Mouse (Mus musculus) stomach, embryonic 16.5 days (tissue): ENCODE measurements around the gene Cdk10. TPM values are rescaled to one million over a fixed set of nuclear protein-coding genes. Genes with fewer than 3 reads are reported as not detected.
A peak's percentile ranks its signal among the peaks of the same experiment; 100 is the strongest.
"Not testable (repeated sequence)": the region's sequence is repeated elsewhere in the genome, so short reads cannot be mapped to it uniquely, and the experiment has no call there.

Experiments used
- ATAC-seq: fragments of 200-750 bp; cut with Nextera tagmentation; 2 replicates; pipeline ENCODE4 v1.8.0; 2017; ENCODE audit warnings: moderate number of reproducible peaks, moderate TSS enrichment; ENCODE audit not compliant: insufficient read depth, low FRiP score
- H3K27ac ChIP-seq: fragments of 300-500 bp; sonication (generic); 2 replicates; pipeline ENCODE4 v1.5.1; 2014; ENCODE audit warnings: low read length
- H3K27me3 ChIP-seq: fragments of 300-500 bp; sonication (generic); 2 replicates; pipeline ENCODE4 v1.6.1; 2014; ENCODE audit warnings: low read length, control low read depth, mixed read lengths; ENCODE audit not compliant: control insufficient read depth, insufficient read depth
- H3K36me3 ChIP-seq: fragments of 300-500 bp; sonication (generic); 2 replicates; pipeline ENCODE4 v1.6.1; 2014; ENCODE audit warnings: low read length; ENCODE audit not compliant: control insufficient read depth, insufficient read depth
- H3K4me1 ChIP-seq: fragments of 300-500 bp; sonication (generic); 2 replicates; pipeline ENCODE4 v1.6.1; 2014; ENCODE audit warnings: low read length, control low read depth, mixed read lengths; ENCODE audit not compliant: control insufficient read depth, insufficient read depth
- H3K4me2 ChIP-seq: fragments of 300-500 bp; sonication (generic); 2 replicates; pipeline ENCODE4 v1.6.1; 2014; ENCODE audit warnings: low read depth, low read length, mixed read lengths
- H3K4me3 ChIP-seq: fragments of 300-500 bp; sonication (generic); replicated peaks from 2 replicates; pipeline ENCODE4 v1.5.1; 2014; ENCODE audit warnings: mild to moderate bottlenecking, low read length
- H3K9ac ChIP-seq: fragments of 300-500 bp; sonication (generic); 2 replicates; pipeline ENCODE4 v1.6.1; 2014; ENCODE audit warnings: low read length
- H3K9me3 ChIP-seq: fragments of 300-500 bp; sonication (generic); replicated peaks from 2 replicates; pipeline ENCODE4 v1.6.1; 2016; ENCODE audit warnings: low read length, control low read depth; ENCODE audit not compliant: control insufficient read depth
- WGBS: fragments of 180-500 bp; shearing (Covaris S2); extraction: QIAGEN DNeasy Blood & Tissue Kit; methylation state at CpG from one replicate; pipeline ENCODE4 v1.1.7; 2014; 5-methylcytosine and 5-hydroxymethylcytosine counted together
- polyA plus RNA-seq: library from polyadenylated mRNA; unstranded; fragments of >200 nt; fragmentation: Nextera tagmentation; extraction: Ambion mirVana; gene quantifications from 2 replicates; pipeline ENCODE4 v1.2.1, GENCODE M21; 2015

Gene Cdk10
- polyA plus RNA-seq, 1 experiment from 2014 or later = 27.3 TPM

DNA sequence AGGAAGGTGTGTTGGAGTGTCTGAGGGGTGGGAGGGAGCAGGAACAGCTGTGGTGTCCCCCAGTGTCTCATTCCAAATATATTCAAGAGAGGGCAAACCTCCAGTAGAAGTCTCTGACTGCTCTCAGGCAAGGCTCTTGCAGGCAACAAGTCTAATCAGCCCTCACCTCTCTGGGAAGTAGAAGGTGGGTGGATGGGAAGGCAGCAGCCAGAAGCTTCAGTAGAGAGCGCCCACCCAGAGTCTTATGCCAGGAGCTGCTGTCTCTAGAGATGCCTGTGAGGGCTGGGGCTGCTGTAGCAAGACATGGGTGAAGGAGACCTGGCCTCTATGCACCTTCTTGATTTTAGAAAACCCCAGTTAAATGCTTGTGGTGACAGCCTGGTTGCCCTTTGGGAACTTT is 3.8 kb downstream of the Cdk10 start:
- ATAC-seq = no peak

DNA sequence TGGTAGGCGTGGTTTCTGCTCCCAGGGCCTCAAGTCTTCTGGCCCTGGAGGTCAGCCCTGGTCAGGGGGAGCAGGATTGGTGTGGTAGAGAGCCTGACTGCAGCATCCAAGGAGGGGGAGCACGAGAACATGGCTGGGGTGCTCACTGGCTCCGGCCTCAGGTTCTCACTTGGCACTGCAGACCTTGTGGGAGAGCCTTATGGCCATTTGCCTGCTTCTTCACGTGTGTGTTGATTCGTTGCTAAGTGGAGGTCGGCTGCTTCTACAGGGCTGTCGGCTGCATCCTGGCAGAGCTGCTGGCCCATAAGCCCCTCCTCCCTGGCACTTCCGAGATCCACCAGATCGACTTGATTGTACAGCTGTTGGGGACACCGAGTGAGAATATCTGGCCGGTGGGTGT is 5.7 kb downstream of the Cdk10 start:
- not testable (repeated sequence) for H3K4me1 ChIP-seq, H3K4me2 ChIP-seq, ATAC-seq, H3K4me3 ChIP-seq, H3K27ac ChIP-seq, H3K9me3 ChIP-seq, H3K36me3 ChIP-seq, H3K27me3 ChIP-seq, H3K9ac ChIP-seq
- 75% methylated on average over 11 of the region's 11 CpGs for WGBS

More for the DNA sequence above, 3.8 kb downstream of the Cdk10 start:
- Histone ChIP-seq H3K9me3 (no peaks in the 10 kb centered on the region), H3K27ac (no peak overlapping the region), H3K27me3 (no peaks in the 10 kb centered on the region), H3K36me3 (no peaks in the 10 kb centered on the region), H3K4me2 (no peak overlapping the region), H3K4me1 (peaks cover 12% of the 10 kb centered on the region), H3K9ac (no peak overlapping the region), H3K4me3 (no peak overlapping the region)
- WGBS = 100% methylated on average over 1 of the region's 1 CpGs

DNA sequence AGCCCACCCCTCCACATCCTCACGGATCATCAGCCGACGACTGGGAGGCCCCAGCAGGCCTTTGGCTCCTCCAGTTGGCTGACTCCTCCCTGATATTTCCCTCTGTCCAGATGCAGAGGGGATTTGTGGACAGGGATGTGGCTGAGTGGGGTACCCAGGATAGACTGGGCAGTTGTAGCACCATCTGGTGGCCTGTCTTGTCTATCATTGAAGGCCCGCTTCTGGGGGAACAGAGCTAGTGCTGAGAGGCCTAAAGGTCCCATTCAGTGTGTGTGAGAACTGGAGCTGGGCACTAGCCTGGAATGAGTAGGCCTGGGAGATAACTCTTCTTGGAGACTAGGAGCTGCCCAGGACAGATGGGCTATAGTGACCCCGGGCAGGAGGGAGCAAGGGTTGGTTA is 7.1 kb downstream of the Cdk10 start:
- Histone ChIP-seq H3K4me1 (peaks cover 6% of the 10 kb centered on the region; the same call in 1 of the 2 replicates), H3K9me3 (no peaks in the 10 kb centered on the region), H3K27ac (no peak overlapping the region), H3K9ac (no peak overlapping the region), H3K4me3 (no peak overlapping the region), H3K36me3 (no peaks in the 10 kb centered on the region), H3K4me2 (no peak overlapping the region), H3K27me3 (peaks cover 6% of the 10 kb centered on the region; the same call in 1 of the 2 replicates)
- ATAC-seq = no peak
- 47% methylated on average over 5 of the region's 5 CpGs for WGBS

DNA sequence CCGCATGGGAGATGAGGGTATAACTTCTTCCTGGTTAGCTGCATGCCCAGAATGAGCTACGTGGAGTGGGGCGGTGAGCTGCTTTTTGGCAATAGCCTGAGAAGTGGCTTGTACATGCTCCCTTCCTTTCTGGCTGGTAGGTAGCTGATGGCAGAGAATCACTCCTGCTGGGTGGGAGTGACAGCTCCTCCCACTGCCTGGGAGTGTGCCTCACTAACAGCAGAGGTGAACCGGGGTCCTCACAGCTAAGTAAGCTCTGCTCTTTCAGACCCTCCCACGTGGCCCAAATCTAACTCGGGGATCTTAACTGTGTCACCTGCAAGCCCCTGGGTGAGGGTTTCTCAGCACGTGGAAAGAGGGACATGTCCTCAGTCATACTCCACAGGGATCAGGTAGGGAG is 7.9 kb downstream of the Cdk10 start:
- H3K9ac ChIP-seq = no peak overlapping the region
- ATAC-seq = no peak
- no peak overlapping the region for H3K27ac ChIP-seq
- WGBS = 28% methylated on average over 7 of the region's 7 CpGs
- no peaks in the 10 kb centered on the region for H3K9me3 ChIP-seq
- no peak overlapping the region for H3K4me2 ChIP-seq
- H3K4me1 ChIP-seq = peaks cover 6% of the 10 kb centered on the region; the same call in 1 of the 2 replicates
- no peaks in the 10 kb centered on the region for H3K36me3 ChIP-seq
- no peak overlapping the region for H3K4me3 ChIP-seq
- peaks cover 6% of the 10 kb centered on the region; the same call in 1 of the 2 replicates for H3K27me3 ChIP-seq

DNA sequence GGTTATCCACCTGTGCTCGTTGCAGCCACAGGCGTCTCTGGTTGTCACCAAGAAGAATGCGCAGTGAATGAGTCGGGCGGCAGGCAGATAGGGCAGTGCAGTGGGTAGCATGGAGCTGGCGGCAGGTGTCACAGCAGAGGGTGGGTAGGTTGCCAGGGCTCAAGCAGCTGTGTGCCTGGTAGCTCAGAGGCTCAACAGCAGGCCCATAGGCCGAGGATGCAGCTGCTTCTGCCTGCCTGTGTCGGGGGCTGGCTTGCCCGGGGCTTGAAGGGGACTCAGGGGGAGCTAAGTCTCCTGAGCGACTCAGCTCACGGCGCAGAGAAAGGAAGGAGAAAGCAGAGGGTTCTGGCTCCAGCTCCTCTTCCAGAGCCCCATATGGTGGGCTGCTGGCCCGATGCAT is 8.7 kb downstream of the Cdk10 start:
- no peaks in the 10 kb centered on the region for H3K9me3 ChIP-seq
- 49% methylated on average over 13 of the region's 13 CpGs for WGBS
- no peak overlapping the region for H3K4me3 ChIP-seq
- no peaks in the 10 kb centered on the region for H3K36me3 ChIP-seq
- peaks cover 6% of the 10 kb centered on the region; the same call in 1 of the 2 replicates for H3K27me3 ChIP-seq
- H3K9ac ChIP-seq = no peak overlapping the region
- ATAC-seq = no peak
- no peak overlapping the region for H3K4me2 ChIP-seq
- H3K4me1 ChIP-seq = peaks cover 6% of the 10 kb centered on the region; the same call in 1 of the 2 replicates
- no peak overlapping the region for H3K27ac ChIP-seq

DNA sequence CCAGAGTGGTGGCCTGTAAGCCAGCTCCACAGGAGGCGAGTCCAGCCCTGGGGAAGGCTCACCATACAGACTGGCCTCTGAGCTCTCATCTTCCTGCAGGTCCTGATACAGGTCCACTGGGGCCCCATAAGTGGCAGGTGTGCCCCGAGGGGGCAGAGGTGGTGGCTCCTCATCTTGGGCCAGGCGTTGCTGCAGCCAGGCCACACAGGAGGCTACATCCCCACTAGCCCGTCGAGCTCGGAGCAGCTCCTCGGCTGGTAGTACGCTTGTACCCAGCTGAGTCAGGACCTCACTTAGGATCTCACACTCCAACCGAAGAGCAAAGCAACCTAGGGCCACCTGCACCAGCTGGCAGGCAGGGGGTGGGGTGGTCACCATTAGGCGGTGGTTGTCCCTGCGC is 9.1 kb downstream of the Cdk10 start:
- no peak overlapping the region for H3K27ac ChIP-seq
- H3K36me3 ChIP-seq = no peaks in the 10 kb centered on the region
- ATAC-seq = no peak
- no peaks in the 10 kb centered on the region for H3K9me3 ChIP-seq
- no peak overlapping the region for H3K4me2 ChIP-seq
- peaks cover 6% of the 10 kb centered on the region; the same call in 1 of the 2 replicates for H3K4me1 ChIP-seq
- H3K4me3 ChIP-seq = no peak overlapping the region
- WGBS = 78% methylated on average over 11 of the region's 11 CpGs
- peaks cover 6% of the 10 kb centered on the region; the same call in 1 of the 2 replicates for H3K27me3 ChIP-seq
- H3K9ac ChIP-seq = no peak overlapping the region

DNA sequence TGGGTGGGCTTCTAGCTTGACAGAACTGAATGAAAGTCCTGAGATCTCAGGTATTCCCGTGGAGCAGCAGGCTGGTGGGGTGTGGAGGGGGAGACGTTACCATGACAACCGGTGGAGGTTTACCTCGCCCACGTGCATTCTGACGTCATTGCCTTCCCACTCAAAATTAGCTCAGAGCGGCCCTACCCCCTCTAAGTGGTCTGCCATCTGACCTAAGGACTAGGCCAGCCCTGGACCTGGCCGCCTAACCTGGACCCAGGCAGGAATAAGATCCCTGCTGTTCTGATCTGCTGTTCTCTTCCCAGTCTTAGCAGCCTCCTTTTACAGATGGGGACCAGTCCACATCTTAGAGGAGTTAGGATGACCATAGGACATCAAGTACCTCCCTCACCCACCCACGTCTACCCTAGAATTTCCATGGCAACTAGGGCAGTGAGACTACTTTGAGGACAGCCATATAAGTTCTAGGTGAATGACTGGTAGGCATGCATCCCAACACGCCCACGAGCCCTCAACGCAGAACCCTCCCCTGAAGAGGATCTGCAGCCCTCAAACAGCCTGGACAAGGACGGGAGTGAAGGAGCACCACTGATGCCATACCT is 10.4 kb downstream of the Cdk10 start:
- H3K4me2 ChIP-seq = peak overlapping the region; percentile 94
- WGBS = 26% methylated on average over 13 of the region's 13 CpGs
- H3K9me3 ChIP-seq = no peaks in the 10 kb centered on the region
- no peak overlapping the region for H3K27ac ChIP-seq
- no peaks in the 10 kb centered on the region for H3K36me3 ChIP-seq
- ATAC-seq = no peak
- peaks cover 6% of the 10 kb centered on the region; the same call in 1 of the 2 replicates for H3K27me3 ChIP-seq
- H3K4me1 ChIP-seq = peaks cover 6% of the 10 kb centered on the region; the same call in 1 of the 2 replicates
- H3K4me3 ChIP-seq = peak overlapping the region; percentile 61
- peak overlapping the region; percentile 74 for H3K9ac ChIP-seq

DNA sequence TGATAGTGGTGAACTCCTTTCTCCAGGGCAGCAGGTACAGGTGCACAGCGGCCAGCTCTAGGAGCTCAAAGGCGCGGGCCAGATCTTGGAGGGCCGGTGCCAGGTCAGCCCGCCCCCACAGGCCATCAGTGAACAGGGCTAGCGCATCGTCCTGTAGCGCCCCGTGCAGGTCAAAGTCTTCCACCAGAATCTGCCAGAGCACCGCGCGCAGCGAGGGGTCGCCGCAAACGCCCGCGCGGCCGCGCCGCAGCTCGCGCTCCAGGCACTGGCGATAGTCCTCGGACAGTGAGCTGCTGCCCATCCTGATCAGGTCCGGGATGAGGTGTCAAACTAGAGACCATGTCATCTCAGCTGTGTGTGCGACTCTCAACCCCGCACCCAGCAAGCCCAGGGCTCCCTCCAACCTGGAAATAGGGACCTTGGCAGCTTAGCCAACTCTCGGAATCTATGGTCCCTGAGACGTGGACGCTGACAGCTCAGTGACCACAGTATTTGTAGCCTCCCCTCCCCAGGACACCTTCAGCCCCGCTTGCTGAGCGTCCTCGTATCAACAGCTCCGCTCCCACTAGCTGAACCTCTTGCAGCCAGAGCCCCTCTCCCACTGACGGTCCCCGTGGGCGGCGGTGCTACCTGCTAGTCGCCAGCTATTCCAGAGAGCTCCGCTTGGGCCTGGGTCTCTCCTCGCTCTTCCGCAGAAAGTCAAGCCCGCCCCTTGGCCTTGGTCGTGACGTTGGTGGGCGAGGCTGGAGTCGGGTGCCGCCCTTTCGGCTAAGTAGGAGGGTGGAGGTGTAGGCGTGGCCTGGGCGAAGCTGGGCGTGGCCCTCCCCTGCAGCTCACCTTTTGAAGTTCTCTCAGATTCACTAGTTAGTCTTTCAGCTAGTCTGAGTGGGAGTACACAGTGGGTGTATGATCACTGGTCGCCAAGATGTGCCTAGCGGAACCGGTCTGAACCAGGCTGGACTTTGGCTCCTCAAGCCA is 11.2 kb downstream of the Cdk10 start, which contains the start of gene Spata2l:
Gene Spata2l, minus strand, starts transcription at position 714 of the 978 bp plus-strand sequence.
- peaks cover 6% of the 10 kb centered on the region; the same call in 1 of the 2 replicates for H3K27me3 ChIP-seq
- peak within 1 kb of the TSS; percentile 61 for H3K4me3 ChIP-seq
- H3K27ac ChIP-seq = no peak within 1 kb of the TSS
- 1% methylated on average over 57 of the region's 57 CpGs for WGBS
- H3K36me3 ChIP-seq = no peaks in the 10 kb centered on the region
- peak within 1 kb of the TSS; percentile 74 for H3K9ac ChIP-seq
- H3K4me1 ChIP-seq = peaks cover 6% of the 10 kb centered on the region; the same call in 1 of the 2 replicates
- peak; percentile 93 for ATAC-seq
- no peaks in the 10 kb centered on the region for H3K9me3 ChIP-seq
- peak within 1 kb of the TSS; percentile 94 for H3K4me2 ChIP-seq

DNA sequence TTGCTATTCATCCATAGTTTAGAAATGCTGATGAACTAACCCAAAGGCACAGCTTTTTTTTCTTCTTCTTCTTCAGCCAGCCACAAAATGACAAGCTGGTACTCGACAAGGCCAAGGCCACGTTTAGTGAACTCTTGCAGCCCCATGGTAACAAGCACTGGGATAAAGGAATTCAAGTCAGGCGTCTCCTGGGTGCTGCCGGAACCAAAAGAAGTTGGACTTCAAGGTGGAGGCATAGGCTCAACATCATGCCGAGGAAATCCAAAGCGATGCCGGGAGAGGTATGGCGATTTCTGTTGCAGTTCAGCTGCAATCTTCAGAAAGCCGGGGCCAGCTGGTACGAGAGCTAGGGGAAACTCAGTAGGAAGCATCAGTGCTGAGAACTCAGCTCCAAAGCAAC is 14.8 kb downstream of the Cdk10 start:
- H3K4me2 ChIP-seq = no peak overlapping the region

More for the DNA sequence above, 14.8 kb downstream of the Cdk10 start:
- Histone ChIP-seq H3K36me3 (no peaks in the 10 kb centered on the region), H3K4me3 (no peak overlapping the region), H3K4me1 (peaks cover 6% of the 10 kb centered on the region; the same call in 1 of the 2 replicates), H3K9me3 (no peaks in the 10 kb centered on the region), H3K27ac (no peak overlapping the region), H3K27me3 (peaks cover 4% of the 10 kb centered on the region; the same call in 1 of the 2 replicates), H3K9ac (no peak overlapping the region)
- no peak for ATAC-seq
- 86% methylated on average over 10 of the region's 10 CpGs for WGBS
